In genomic region chr2:164070765-164071436, GRCm38 (mm10) we compare ENCODE assay signal across 8 mouse cellular contexts. TPM values are rescaled to one million over a fixed set of nuclear protein-coding genes. Genes with fewer than 3 reads are reported as not detected.
A peak's percentile ranks its signal among the peaks of the same experiment; 100 is the strongest.
DNase-seq lines count a peak whose midpoint lies in the region; ATAC-seq lines count a peak whose summit lies in the region.

Gene Tomm34 (minus strand): TSS chr2:164071169.

- intact Hi-C loops in gastrocnemius, postnatal 14 days (cut with DNase I; ENCODE audit: low total_unique reads) = no loop called here
- intact Hi-C loops in left cerebral cortex, postnatal 10 days (cut with DNase I) = no loop called here

- peak; percentile 44 for ATAC-seq in inflammation-experienced regulatory T-cells, adult 6 months
- peak; percentile 78 for ATAC-seq in megakaryocyte-erythroid progenitor cell, adult 5-6 weeks (replicated peaks; ENCODE audit: low FRiP score, low TSS enrichment, poor library complexity, severe bottlenecking)

- DNase-seq in adipocyte (ENCODE audit: low spot score) = peak; percentile 95
- peak; percentile 96 for DNase-seq in embryo, embryonic 10 days (ENCODE audit: low spot score)
- DNase-seq in gastrocnemius, postnatal 14 days = peak; percentile 98
- DNase-seq in left cerebral cortex, postnatal 10 days (ENCODE audit: extremely low spot score in 1 of 2, low spot score in 2 of 2) = peak; percentile 73 to 97
- peak; percentile 91 for DNase-seq in right cerebral cortex, postnatal 25 days
- peak; percentile 96 to 98 for DNase-seq in urinary bladder, postnatal 4 days (ENCODE audit: low spot score in 2 of 2)

RNA-seq across cellular contexts. Expression of gene Tomm34, which starts in this region (rescaled TPM):
- 10 to 100 TPM; 11.7 to 14.6 TPM for total RNA-seq in gastrocnemius, postnatal 14 days (2021)
- polyA plus RNA-seq in inflammation-experienced regulatory T-cells, adult 6 months (2017; shearing (Covaris generic)) = 100 to 1,000 TPM; 103 to 135 (median 128) TPM
- total RNA-seq in left cerebral cortex, postnatal 10 days (2021) = 10 to 100 TPM; 34.9 to 35.5 TPM
- 40.8 and 48.4 TPM in 2 replicates for total RNA-seq in megakaryocyte-erythroid progenitor cell, adult 5-6 weeks (2014; fragmentation: Nextera tagmentation)
- 33.5 and 38.5 TPM in 2 replicates for total RNA-seq in megakaryocyte-erythroid progenitor cell, adult 5-6 weeks (2017)

Comparison
In these comparisons a context has a peak if more than half of its experiments do, and no peak if none do; other contexts are left out.
1. Peak in every context shown above with its lines: DNase-seq and ATAC-seq.